Mouse (Mus musculus) megakaryocyte, embryonic 14.5 days (primary cell): ENCODE data around the gene Sltm.

ENCODE experiments used
- FLI1 ChIP-seq: IDR thresholded peaks from 2 replicates; pipeline ENCODE4 v1.6.1; 2012; ENCODE audit warnings: low read length, inconsistent platforms, mixed read lengths
- GATA1 ChIP-seq: IDR thresholded peaks from 3 replicates; pipeline ENCODE4 v1.6.1; 2012; ENCODE audit warnings: mixed read lengths, low read length, inconsistent platforms, borderline replicate concordance

- TF ChIP-seq GATA1 = no peak
- TF ChIP-seq FLI1 = no peak
Observed at GRCm38 (mm10) chr9:70585172-70585571, 42.6 kb downstream of the Sltm start.
